Comparison of ENCODE assay signal across 39 mouse cellular contexts in genomic region chr15:98573293-98573692, GRCm38 (mm10). TPM values are rescaled to one million over a fixed set of nuclear protein-coding genes. Genes with fewer than 3 reads are reported as not detected.
"Had no signal": no experiment of that assay in that cellular context is flagged by ENCODE, and none has a peak within 500 bp of the region (broad histone marks: within the 10 kb centered on the region; RNA-seq: fewer than 3 reads in every experiment).

No protein-coding gene starts in this region.

- H3K36me3 ChIP-seq: heart, embryonic 12.5 days; heart, embryonic 13.5 days; heart, embryonic 15.5 days; hindbrain, embryonic 10.5 days; hindbrain, embryonic 12.5 days; hindbrain, embryonic 13.5 days; hindbrain, embryonic 15.5 days; intestine, embryonic 15.5 days; kidney, embryonic 15.5 days had no signal

- H3K9me3 ChIP-seq: heart, embryonic 12.5 days; heart, embryonic 13.5 days; heart, embryonic 15.5 days; hindbrain, embryonic 10.5 days; hindbrain, embryonic 12.5 days; hindbrain, embryonic 13.5 days; hindbrain, embryonic 15.5 days; intestine, embryonic 15.5 days; kidney, embryonic 15.5 days had no signal

- H3K27me3 ChIP-seq: heart, embryonic 13.5 days; heart, embryonic 15.5 days; hindbrain, embryonic 12.5 days; hindbrain, embryonic 15.5 days; intestine, embryonic 15.5 days; kidney, embryonic 15.5 days had no signal

- H3K27ac ChIP-seq: heart, embryonic 13.5 days; heart, embryonic 15.5 days; hindbrain, embryonic 10.5 days; hindbrain, embryonic 12.5 days; hindbrain, embryonic 13.5 days; hindbrain, embryonic 14.5 days; hindbrain, embryonic 15.5 days; hindbrain, postnatal 0 days; intestine, embryonic 15.5 days; kidney, embryonic 15.5 days; kidney, postnatal 0 days; layer of hippocampus, adult 2 months; left cerebral cortex, adult 2 months had no signal

- DNase-seq: heart, postnatal 10 days; heart, postnatal 14 days; heart, postnatal 36 days; heart, postnatal 4 days; kidney, adult 11 months; kidney, adult 18-20 months; kidney, adult 2 months; kidney, adult 8-10 months; kidney, adult 9 months; kidney, postnatal 10 days; kidney, postnatal 14 days; kidney, postnatal 25 days; kidney, postnatal 36 days; kidney, postnatal 4 days; layer of hippocampus, adult 9-11 months; layer of hippocampus, postnatal 36 days had no signal

- H3K4me3 ChIP-seq: heart, embryonic 12.5 days; heart, embryonic 13.5 days; heart, embryonic 15.5 days; hindbrain, embryonic 10.5 days; hindbrain, embryonic 12.5 days; hindbrain, embryonic 13.5 days; hindbrain, embryonic 15.5 days; intestine, embryonic 15.5 days; kidney, embryonic 15.5 days; layer of hippocampus, adult 2 months; left cerebral cortex, adult 2 months had no signal

RNA-seq across cellular contexts. Expression of gene 4930415O20Rik, which starts 2.5 kb away (rescaled TPM):
- total RNA-seq: heart, postnatal 4 days; hematopoietic stem cell, adult 5-6 weeks; hindbrain, postnatal 0 days; layer of hippocampus, adult 18-20 months; layer of hippocampus, adult 2 months; layer of hippocampus, adult 8-10 months; layer of hippocampus, postnatal 10 days; layer of hippocampus, postnatal 14 days; layer of hippocampus, postnatal 36 days; left cerebral cortex, adult 18-20 months; left cerebral cortex, adult 2 months had no signal
- polyA plus RNA-seq: heart, embryonic 12.5 days; hindbrain, embryonic 10.5 days; hindbrain, embryonic 11.5 days; hindbrain, embryonic 13.5 days; hindbrain, embryonic 14.5 days; hindbrain, embryonic 15.5 days; hindbrain, postnatal 0 days; inflammation-experienced regulatory T-cells, adult 6 months; intestine, embryonic 15.5 days; intestine, postnatal 0 days; kidney, embryonic 15.5 days had no signal

RNA-seq across cellular contexts. Expression of gene Cacnb3, which starts 57.3 kb away (rescaled TPM):
- total RNA-seq: hematopoietic stem cell, adult 5-6 weeks had no signal
